Mouse (Mus musculus) urinary bladder, adult 18-20 months (tissue): ENCODE results near the gene Gm42791.

Experiments
- DNase-seq, 2 experiments: peaks; one replicate each; pipeline ENCODE4 v3.0.0; 2022; ENCODE audit warnings: low spot score in 2 of 2, mixed read lengths in 2 of 2

The Gm42791 gene

DNA sequence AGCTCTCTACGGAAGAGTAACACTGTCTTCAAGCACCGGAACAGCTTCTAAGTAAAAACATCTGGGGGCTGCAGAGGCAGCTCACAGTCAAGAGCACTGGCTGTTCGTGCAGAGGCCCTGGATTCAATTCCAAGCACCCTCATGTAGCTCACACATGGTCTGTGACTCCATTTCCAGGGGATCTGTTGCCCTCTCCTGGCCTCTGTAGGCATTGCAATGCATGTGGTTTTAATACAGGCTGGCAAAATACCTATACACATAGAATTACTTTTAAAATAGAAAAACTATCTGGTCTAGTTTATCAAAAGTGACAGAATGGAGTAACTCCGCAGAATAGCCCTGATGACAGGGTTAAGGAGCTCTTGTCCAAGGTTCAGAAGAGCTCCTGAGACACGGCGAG lies 115.7 kb downstream of the Gm42791 start:
- no peak for DNase-seq

DNA sequence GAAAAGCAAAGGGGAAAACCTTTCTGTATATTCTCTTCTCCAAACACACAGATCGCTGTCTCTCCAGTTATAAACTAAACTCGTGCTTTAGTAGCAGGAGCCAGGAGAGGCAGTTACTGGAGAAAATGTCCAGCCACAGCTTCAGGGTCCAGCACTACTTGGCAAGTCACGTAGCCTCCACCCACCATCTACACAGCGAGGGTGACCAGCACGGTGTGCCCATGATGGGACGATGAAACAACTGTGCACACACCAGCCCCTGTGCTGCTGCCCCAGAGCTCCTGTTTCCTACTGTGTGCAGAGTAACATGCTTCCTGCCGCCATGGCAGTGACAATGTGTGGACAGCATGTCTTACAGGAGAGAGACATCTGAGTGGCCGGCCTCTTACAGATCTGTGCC lies 121.8 kb downstream of the Gm42791 start:
- DNase-seq: no peak

DNA sequence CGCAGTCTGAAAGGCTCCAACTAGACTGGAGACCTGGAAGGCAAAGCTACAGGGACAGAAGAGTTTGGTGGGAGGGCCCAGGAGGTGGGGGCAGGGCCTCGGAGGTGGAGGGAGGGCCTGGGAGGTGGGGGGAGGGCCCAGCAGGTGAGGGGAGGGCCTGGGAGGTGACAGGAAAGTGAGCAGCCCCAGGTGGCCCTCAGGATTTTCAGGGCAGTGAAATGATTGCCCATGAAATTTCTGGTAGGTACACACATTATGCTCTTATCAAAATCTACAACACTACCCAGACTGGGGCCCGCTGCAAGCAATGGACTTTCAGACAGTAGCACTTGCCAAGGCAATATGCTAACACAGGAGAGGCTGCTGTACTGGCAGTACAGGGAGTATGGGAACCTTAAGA lies 125.4 kb downstream of the Gm42791 start:
- no peak for DNase-seq

DNA sequence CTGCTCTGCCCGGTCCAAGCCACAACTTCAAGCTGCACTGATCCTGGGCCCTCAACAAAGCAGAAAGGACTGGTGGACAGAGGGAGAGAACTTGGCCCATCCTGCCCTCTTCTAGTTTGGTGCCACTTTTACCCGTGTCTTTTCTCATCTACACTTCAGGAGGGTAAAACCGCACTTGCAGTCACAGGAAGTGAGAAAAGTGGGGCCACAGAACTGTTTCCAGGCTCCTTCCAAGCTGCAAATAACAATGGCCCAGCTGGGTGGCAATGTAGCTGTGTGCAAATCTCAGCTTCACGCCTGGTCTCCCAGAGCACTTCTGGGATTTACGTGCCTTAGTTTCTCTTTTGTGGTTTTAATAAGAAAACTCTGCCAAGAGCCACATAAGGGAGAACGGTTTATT lies 127.2 kb downstream of the Gm42791 start:
- DNase-seq: no peak

DNA sequence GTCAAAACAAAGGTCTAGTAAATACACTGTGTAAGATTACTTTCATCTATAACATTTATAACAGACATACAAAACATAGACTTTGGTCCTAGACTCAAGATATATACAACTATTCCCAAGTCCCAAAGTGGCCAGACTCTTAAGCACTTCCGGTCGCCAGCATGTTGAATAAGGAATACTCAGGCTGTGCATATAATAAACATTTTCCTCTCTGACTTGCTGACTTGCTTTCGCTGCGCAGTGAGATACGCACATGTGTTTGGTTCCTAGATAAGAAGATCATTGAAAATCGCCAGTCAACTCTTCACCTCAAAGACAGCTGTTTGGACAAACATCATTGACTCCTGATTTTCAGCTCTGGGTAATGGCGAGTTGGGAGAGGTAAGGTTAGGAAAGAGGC lies 127.8 kb downstream of the Gm42791 start:
- DNase-seq: no peak

DNA sequence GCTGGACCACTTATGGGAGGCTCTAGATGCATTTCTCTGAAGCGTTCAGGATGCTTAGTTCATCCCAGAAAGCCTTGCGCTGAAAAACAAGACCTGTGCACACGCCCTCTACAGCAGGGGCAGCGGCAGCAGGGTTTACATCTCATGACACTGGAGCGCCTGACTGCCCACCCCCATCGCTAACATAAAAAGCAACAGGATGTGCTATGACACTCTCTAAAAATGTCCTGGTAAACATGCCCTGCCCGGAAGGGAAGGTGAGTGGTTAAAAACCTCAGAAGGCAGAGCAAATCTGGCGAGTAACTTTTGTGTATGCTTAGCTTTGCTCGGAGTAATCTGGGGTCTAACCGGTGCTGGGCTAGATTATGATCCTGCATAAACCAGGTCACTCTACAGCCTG lies 128.4 kb downstream of the Gm42791 start:
- DNase-seq: no peak

DNA sequence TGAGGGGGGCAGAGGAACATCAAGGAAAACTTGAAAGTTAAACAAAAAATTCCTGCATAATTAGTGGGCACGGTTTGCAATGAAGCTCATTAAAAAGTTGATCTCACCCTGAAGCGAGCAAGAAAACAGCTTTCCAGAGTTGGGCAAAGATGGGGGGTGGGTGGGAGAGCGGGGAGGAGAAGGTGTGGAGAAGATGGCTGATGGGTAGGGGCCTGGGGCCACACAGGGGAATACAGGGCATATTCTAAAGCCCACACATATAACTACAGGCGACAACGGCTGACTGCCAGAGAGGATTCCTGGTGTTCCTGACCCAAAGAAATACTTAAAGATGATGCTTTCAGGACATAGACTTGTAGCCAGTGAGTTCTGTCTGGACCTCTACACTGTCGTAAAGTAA lies 131.5 kb downstream of the Gm42791 start:
- no peak for DNase-seq

DNA sequence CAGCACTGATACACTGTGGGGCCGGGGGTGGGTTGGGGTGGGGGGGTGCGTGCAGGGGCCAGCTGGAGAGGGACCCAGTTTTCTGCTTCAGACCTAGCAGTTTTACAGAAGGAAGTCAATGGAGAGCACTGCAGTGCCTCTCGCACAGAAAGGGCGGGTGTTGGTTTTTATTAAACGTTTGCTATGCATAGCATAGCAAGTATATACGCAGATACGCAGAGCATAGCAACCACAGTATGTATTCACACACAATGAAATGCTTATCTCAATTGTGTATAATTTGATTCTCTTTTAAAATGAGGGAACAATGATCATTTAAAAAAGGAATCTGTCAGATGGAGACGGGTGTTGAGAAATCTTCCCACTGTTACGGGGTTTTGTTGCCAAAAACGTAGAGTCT lies 132.1 kb downstream of the Gm42791 start:
- DNase-seq: no peak

DNA sequence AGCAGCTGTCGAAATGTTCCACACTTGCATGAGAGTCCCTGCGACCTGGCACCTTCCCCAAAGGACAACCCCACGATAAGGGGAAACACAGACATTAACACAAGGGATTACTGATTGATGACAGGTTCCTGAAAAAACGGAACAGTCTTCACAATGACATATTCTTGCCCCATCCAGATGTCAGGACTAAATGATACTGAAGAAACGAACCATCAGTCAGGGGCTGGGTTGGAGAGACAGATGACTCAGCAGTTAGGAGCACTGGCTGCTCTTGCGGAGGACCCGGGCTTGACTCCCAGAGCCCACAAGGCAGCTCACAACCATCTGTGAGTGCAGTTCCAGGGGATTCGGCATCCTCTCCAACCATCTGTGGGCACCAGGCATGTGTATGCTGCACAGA lies 132.8 kb downstream of the Gm42791 start:
- DNase-seq: no peak

DNA sequence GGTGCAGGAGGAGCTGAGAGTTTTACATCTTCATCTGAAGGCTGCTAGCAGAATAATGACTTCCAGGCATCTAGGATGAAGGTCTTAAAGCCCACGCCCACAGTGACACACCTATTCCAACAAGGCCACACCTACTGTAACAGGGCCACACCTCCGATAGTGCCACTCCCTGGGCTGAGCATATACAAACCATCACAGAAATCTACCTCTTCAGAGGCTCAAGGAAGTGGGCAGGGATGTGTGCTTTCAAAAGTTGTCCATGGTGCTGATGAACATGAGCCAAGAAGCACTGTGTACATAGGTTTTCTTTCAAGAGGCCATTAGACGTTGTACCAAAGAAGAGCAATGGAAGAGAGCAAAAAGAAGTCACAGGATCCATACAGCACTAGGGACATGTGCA lies 137.4 kb downstream of the Gm42791 start:
- DNase-seq: no peak

DNA sequence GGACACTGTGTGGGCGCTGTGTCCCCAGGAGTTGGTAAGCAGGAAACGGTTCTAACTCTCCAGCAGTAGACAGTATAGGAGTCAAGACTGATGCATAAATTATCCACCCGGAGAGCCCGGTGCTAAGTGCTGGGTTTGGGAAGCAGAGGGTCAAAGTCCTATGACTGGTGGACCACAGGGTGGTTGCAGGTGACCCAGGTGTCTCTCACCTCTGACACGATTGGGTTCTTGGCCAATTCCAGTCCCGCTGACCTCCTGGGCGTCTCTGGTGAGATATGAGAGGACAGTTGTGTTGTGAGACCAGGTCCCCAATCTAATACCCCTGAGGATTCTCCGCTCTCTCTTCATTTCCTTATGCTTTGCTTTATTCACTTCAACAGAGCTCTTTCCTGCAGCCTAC lies 139.9 kb downstream of the Gm42791 start:
- no peak for DNase-seq

DNA sequence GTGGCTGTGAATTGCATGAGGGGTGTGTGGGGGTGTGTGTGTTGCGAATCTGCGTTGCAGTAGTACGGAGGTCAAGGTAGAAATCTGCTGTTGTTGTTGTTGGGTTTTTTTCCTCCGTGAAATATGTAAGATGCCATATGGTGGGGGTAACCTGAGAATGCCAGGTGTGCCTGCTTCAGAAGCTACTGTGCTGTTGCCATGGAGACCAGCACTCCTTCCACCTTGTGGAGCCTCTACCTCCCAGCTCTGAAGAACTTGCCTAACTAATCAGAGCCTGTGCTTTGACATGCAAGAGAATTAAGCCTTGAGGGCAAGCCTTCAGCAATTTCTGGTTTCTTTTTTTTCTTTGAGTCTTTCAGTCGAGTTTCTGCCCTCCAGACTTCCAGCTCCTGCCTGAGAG lies 140.8 kb downstream of the Gm42791 start:
- DNase-seq: no peak

DNA sequence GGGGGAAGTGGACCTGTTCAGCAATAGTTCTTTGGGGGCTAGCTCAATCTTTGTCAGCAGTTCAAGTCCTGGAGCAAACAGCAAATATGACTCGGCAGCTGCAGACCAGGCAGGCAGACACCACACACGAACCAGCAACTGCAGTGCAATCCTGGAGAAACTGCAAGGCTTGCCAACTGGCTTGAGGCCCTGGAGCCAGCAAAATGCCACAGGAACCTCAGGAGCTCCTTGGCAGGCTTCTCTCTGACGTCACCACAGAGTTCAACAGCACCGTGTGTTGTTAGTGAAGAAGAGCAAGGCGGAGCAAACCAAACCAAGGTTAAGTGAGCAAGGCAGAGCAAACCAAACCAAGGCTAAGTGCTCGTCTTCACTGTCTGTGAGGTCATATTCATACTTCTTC lies 145.4 kb downstream of the Gm42791 start:
- DNase-seq: no peak

DNA sequence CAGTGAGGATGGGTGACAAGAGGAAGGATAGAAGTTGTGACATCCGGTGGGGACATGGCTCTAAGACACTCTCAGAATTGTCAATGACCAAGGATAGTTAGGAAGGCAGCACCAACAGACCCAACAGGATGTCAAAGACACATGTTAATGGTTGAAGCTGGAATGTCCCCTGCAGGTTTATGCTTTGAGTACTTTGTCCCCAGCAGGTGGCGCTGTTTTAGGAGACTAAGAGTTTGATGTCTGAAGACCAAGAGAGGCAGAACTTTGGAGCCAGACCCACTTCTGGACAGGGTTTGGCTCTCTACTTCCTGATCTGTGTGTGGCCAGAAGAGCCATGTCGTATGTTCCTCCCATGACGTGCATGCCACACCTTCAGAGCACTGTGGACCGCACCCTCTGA lies 147.9 kb downstream of the Gm42791 start:
- DNase-seq: no peak
